Mouse (Mus musculus) midbrain, embryonic 15.5 days (tissue): ENCODE data around the gene Cd24a. TPM values are rescaled to one million over a fixed set of nuclear protein-coding genes. Genes with fewer than 3 reads are reported as not detected.
A peak's percentile ranks its signal among the peaks of the same experiment; 100 is the strongest.

Experiments
- ATAC-seq: fragments of 200-750 bp; cut with Nextera tagmentation; replicated peaks from 2 replicates; pipeline ENCODE4 v1.8.0; 2017; ENCODE audit warnings: moderate TSS enrichment
- H3K27ac ChIP-seq: fragments of 300-500 bp; sonication (generic); 2 replicates; pipeline ENCODE4 v1.5.1; 2015; ENCODE audit warnings: mild to moderate bottlenecking, inconsistent platforms
- H3K27me3 ChIP-seq: fragments of 300-500 bp; sonication (generic); replicated peaks from 2 replicates; pipeline ENCODE4 v1.6.1; 2015; ENCODE audit warnings: inconsistent platforms
- H3K36me3 ChIP-seq: fragments of 300-500 bp; sonication (generic); replicated peaks from 2 replicates; pipeline ENCODE4 v1.6.1; 2015; ENCODE audit warnings: inconsistent platforms
- H3K4me1 ChIP-seq: fragments of 300-500 bp; sonication (generic); 2 replicates; pipeline ENCODE4 v1.6.1; 2015; ENCODE audit warnings: inconsistent platforms
- H3K4me2 ChIP-seq: fragments of 300-500 bp; sonication (generic); 2 replicates; pipeline ENCODE4 v1.6.1; 2015; ENCODE audit warnings: inconsistent platforms, mild to moderate bottlenecking, moderate library complexity
- H3K4me3 ChIP-seq: fragments of 300-500 bp; sonication (generic); 2 replicates; pipeline ENCODE4 v1.5.1; 2015; ENCODE audit warnings: mild to moderate bottlenecking, inconsistent platforms
- H3K9ac ChIP-seq: fragments of 300-500 bp; sonication (generic); 2 replicates; pipeline ENCODE4 v1.6.1; 2015; ENCODE audit warnings: mild to moderate bottlenecking, inconsistent platforms
- H3K9me3 ChIP-seq: fragments of 300-500 bp; sonication (generic); 2 replicates; pipeline ENCODE4 v1.6.1; 2016; ENCODE audit warnings: inconsistent platforms
- WGBS: fragments of 180-500 bp; shearing (Covaris S2); methylation state at CpG from one replicate; pipeline ENCODE4 v1.1.7; 2015; ENCODE audit warnings: mixed read lengths; 5-methylcytosine and 5-hydroxymethylcytosine counted together
- polyA plus RNA-seq: library from polyadenylated mRNA; unstranded; fragments of >200 nt; fragmentation: Nextera tagmentation; extraction: Ambion mirVana; gene quantifications from 2 replicates; pipeline ENCODE4 v1.2.1, GENCODE M21; 2015

The Cd24a gene
- polyA plus RNA-seq, 1 experiment from 2014 or later = 795 TPM

GRCm38 (mm10) chr10:43560765-43561164 lies 17.3 kb upstream of the Cd24a start:
- Histone ChIP-seq H3K36me3 (no peaks in the 10 kb centered on the region), H3K27me3 (no peaks in the 10 kb centered on the region), H3K9me3 (no peaks in the 10 kb centered on the region), H3K4me2 (no peak overlapping the region), H3K27ac (no peak overlapping the region), H3K4me3 (no peak overlapping the region), H3K9ac (no peak overlapping the region), H3K4me1 (no peaks in the 10 kb centered on the region)
- no peak for ATAC-seq
- 45% methylated on average over 2 of the region's 2 CpGs for WGBS

DNA sequence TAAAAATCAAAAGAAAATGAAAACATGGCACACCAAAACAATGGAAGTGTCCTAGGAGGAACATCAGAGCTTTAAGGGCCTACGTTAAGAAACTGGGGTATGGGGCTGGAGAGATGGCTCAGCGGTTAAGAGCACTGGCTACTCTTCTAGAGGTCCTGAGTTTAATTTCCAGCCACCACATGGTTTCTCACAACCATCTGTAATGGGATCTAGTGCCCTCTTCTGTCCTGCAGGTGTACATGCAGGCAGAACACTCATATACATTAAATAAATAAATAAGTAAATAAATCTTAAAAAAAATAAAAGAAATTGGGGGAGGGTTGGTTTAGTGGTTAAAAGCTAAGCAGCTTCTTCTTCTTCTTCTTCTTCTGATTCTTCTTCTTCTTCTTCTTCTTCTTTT lies 16.8 kb upstream of the Cd24a start:
- WGBS = 92% methylated on average over 2 of the region's 2 CpGs
- Histone ChIP-seq H3K9ac (no peak overlapping the region), H3K4me2 (no peak overlapping the region), H3K27me3 (no peaks in the 10 kb centered on the region), H3K9me3 (no peaks in the 10 kb centered on the region), H3K27ac (no peak overlapping the region), H3K4me1 (no peaks in the 10 kb centered on the region), H3K4me3 (no peak overlapping the region), H3K36me3 (no peaks in the 10 kb centered on the region)
- no peak for ATAC-seq

DNA sequence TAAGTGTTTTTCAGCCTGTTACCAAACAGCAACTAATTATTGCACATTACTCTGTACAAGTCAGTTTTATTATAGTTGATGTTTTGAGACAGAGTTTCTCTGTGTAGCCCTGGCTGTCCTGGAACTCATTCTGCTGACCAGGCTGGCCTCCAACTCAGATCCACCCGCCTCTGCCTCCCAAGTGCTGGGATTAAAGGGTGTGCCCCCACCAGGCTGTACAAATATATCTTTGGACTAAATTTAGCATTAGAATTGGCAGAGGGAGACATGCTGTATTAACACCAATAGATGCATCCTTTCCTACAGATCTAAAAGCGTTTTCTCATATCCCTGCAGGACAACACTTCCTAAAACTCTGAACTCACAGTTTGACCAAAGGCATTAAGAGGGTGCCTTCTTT lies 3.7 kb upstream of the Cd24a start:
- Histone ChIP-seq H3K9ac (no peak overlapping the region), H3K4me3 (no peak overlapping the region), H3K4me2 (no peak overlapping the region), H3K27ac (no peak overlapping the region), H3K4me1 (peaks cover 13% of the 10 kb centered on the region), H3K9me3 (no peaks in the 10 kb centered on the region), H3K27me3 (no peaks in the 10 kb centered on the region; the same call in 1 of the 2 replicates), H3K36me3 (no peaks in the 10 kb centered on the region)
- WGBS = 84% methylated on average over 2 of the region's 2 CpGs
- ATAC-seq = no peak

- no peak overlapping the region for H3K4me3 ChIP-seq
- 0% methylated on average over 3 of the region's 3 CpGs for WGBS
- ATAC-seq = no peak
- H3K9ac ChIP-seq = no peak overlapping the region
- H3K27ac ChIP-seq = no peak overlapping the region
- no peaks in the 10 kb centered on the region for H3K36me3 ChIP-seq
- no peaks in the 10 kb centered on the region for H3K9me3 ChIP-seq
- no peak overlapping the region for H3K4me2 ChIP-seq
- no peaks in the 10 kb centered on the region; the same call in 1 of the 2 replicates for H3K27me3 ChIP-seq
- H3K4me1 ChIP-seq = peaks cover 13% of the 10 kb centered on the region
These were observed 3.1 kb upstream of the Cd24a start for GRCm38 (mm10) chr10:43574956-43575355.

DNA sequence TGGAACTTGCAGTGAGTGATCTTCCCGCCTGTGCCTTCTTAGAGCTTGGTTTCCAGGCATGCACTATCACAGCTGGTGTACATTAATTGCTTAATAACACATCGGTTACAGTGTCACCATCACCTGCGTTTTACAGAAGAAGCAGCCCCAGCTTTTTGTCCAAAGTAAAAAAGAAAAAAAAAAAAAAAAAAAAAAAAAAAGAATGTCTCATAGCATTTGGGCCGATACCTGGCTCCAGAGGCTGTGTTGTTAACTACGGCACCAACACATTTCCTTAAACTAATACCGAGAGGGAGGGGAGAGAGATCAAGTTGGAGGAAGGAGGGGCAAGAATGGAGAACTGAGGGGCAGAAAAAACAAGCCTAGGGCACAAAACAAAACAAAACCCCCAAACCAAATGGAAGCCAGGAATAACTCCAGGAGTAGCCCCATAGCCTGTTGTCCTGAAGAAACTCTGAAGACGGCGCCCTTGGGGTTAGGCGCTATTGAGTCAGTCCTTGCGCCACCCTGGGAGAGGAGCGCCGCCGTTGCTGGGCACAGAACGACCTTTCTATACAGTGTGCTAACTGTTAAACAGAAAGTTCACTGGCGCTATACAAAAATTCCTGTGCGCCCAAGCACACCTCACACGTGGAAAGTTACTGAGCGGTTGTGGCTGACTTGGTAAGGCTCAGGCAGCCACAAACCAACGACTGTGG lies 636 bp upstream of the Cd24a start:
- Histone ChIP-seq H3K4me2 (peak overlapping the region; percentile 87), H3K9ac (no peak overlapping the region; the same call in 1 of the 2 replicates), H3K27ac (no peak overlapping the region), H3K9me3 (no peaks in the 10 kb centered on the region), H3K4me3 (peak overlapping the region; percentile 63), H3K27me3 (no peaks in the 10 kb centered on the region; the same call in 1 of the 2 replicates), H3K36me3 (0 out of 2 replicates have a peak, but pooled peaks cover 3% of the 10 kb centered on the region), H3K4me1 (peaks cover 21% of the 10 kb centered on the region)
- 17% methylated on average over 19 of the region's 19 CpGs for WGBS
- no peak for ATAC-seq

- peaks cover 23% of the 10 kb centered on the region for H3K4me1 ChIP-seq
- peak overlapping the region; percentile 97 for H3K27ac ChIP-seq
- H3K9ac ChIP-seq = peak overlapping the region; percentile 99
- peaks cover 12% of the 10 kb centered on the region for H3K36me3 ChIP-seq
- peak overlapping the region; percentile 87 for H3K4me2 ChIP-seq
- H3K27me3 ChIP-seq = no peaks in the 10 kb centered on the region; the same call in 1 of the 2 replicates
- H3K4me3 ChIP-seq = peak overlapping the region; percentile 63
- under 1% methylated on average over 32 of the region's 32 CpGs for WGBS
- H3K9me3 ChIP-seq = no peaks in the 10 kb centered on the region
- peak; percentile 44 for ATAC-seq
These were observed 276 bp downstream of the Cd24a start for GRCm38 (mm10) chr10:43578366-43578753.

DNA sequence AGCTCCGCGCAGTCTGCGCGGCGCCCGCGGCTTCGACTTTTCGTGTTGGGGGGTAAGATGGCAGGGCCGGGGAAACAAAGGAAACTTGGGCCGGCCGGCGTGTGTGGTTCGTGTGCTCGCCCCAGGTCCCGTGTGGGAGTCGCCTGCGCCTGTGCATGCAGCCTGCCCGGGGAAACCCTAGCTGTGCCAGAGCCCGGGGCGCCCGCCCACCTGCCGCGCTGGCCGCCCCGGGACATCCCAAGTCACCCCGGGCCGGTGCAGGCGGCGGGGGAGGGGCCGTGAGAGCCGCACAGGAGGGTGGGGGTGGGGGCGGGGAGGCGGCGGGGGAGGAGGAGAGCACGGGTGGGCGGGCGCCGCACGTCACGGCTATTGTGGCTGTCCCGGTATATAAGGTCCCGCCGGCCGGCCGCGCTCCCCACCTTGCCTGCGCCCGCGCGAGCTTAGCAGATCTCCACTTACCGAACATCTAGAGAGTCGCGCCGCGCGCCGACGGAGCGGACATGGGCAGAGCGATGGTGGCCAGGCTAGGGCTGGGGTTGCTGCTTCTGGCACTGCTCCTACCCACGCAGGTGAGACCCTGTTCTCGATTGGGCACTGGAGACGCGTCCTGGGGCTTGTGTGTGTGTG lies 783 bp downstream of the Cd24a start:
- peak; percentile 91 for ATAC-seq
- H3K4me3 ChIP-seq = peak overlapping the region; percentile 63
- WGBS = under 1% methylated on average over 48 of the region's 65 CpGs
- peak overlapping the region; percentile 97 for H3K27ac ChIP-seq
- peaks cover 23% of the 10 kb centered on the region for H3K4me1 ChIP-seq
- peak overlapping the region; percentile 87 for H3K4me2 ChIP-seq
- peaks cover 17% of the 10 kb centered on the region for H3K36me3 ChIP-seq
- H3K9ac ChIP-seq = peak overlapping the region; percentile 99
- H3K9me3 ChIP-seq = no peaks in the 10 kb centered on the region
- H3K27me3 ChIP-seq = no peaks in the 10 kb centered on the region; the same call in 1 of the 2 replicates

DNA sequence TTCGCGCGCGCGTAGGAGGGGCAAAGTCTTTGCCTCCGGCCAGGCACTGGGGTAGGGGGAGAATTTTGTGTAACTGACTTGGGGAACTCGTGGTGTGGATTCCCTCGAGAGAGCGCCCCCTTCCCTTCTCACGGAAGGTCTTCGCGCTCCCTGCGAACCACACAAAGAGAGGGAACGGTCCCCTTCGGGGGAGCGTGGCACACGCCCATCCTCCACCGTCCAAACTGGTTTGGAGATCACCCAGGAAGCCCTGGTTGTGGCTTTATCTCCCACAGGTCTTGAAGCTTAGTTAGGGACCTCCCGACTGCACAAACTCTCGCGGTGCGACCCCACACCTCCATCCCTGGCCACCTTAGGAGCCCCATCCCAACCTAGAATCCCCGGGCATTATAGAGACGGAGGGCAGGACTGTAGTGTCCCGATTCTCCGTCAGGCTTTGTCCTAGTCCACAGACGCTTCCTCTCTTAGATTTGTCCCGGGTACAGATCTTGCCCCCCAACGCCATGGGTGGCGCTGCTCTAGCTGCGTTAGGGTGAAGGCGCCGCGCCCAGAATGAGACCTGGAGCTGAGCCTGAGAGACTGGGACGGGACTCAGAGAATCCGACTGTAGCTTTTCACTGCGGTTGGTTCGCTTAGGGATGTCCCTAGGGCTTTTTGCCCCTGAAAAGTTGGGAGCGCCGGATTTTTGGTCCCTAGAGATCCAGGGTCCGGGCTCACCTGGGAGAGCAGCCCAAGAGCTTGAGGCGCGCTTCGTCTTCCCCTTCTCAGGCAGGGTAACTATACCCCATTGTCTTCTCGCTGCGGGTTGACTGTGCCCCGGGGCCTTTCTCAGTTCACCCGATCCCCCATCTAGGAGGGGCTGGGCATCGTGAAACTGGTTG lies 1.5 kb downstream of the Cd24a start:
- Histone ChIP-seq H3K27ac (peak overlapping the region; percentile 97), H3K36me3 (peaks cover 23% of the 10 kb centered on the region), H3K9ac (peak overlapping the region; percentile 99), H3K27me3 (no peaks in the 10 kb centered on the region; the same call in 1 of the 2 replicates), H3K4me2 (peak overlapping the region; percentile 87), H3K4me1 (peaks cover 23% of the 10 kb centered on the region), H3K4me3 (peak overlapping the region; percentile 63), H3K9me3 (no peaks in the 10 kb centered on the region)
- under 1% methylated on average over 49 of the region's 49 CpGs for WGBS
- peak; percentile 58 for ATAC-seq

GRCm38 (mm10) chr10:43580649-43581078 lies 2.6 kb downstream of the Cd24a start:
- Histone ChIP-seq H3K9me3 (no peaks in the 10 kb centered on the region), H3K4me2 (peak overlapping the region; percentile 87), H3K27ac (peak overlapping the region; percentile 97), H3K4me3 (peak overlapping the region; percentile 63), H3K27me3 (no peaks in the 10 kb centered on the region; the same call in 1 of the 2 replicates), H3K9ac (peak overlapping the region; percentile 99), H3K4me1 (peaks cover 23% of the 10 kb centered on the region), H3K36me3 (peaks cover 24% of the 10 kb centered on the region)
- under 1% methylated on average over 15 of the region's 15 CpGs for WGBS
- peak; percentile 38 for ATAC-seq

DNA sequence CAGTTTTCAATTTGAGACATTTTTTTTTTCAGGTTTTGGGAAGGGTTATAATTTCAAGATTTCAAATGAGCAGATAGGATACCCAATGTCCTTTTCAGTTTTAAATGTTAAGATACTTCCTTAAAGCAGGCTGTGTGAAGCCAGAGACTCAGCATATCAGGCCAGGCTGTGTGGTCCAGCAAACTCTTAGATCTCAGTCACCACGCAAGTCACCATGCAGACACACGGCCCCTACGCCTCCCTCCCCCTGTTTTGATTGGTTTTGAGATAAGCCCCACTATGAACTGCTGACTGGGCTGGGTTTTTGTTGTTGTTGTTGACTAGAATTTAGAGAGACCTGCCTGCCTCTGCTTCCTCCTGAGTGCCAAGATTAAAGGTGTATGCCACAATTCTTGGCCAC lies 3.2 kb downstream of the Cd24a start:
- Histone ChIP-seq H3K4me2 (peak overlapping the region; percentile 87), H3K4me1 (peaks cover 23% of the 10 kb centered on the region), H3K36me3 (peaks cover 24% of the 10 kb centered on the region), H3K9ac (peak overlapping the region; percentile 99), H3K27me3 (no peaks in the 10 kb centered on the region; the same call in 1 of the 2 replicates), H3K27ac (peak overlapping the region; percentile 97), H3K4me3 (peak overlapping the region; percentile 63), H3K9me3 (no peaks in the 10 kb centered on the region)
- ATAC-seq = no peak
- WGBS = 27% methylated on average over 3 of the region's 3 CpGs

GRCm38 (mm10) chr10:43584538-43584937 lies 6.5 kb downstream of the Cd24a start:
- Histone ChIP-seq H3K4me3 (no peak overlapping the region), H3K9me3 (no peaks in the 10 kb centered on the region), H3K36me3 (peaks cover 24% of the 10 kb centered on the region), H3K4me1 (peaks cover 10% of the 10 kb centered on the region), H3K27ac (no peak overlapping the region), H3K9ac (no peak overlapping the region), H3K27me3 (no peaks in the 10 kb centered on the region), H3K4me2 (no peak overlapping the region)
- 88% methylated on average over 4 of the region's 4 CpGs for WGBS
- ATAC-seq = no peak
